Mouse (Mus musculus) ES-Bruce4 (cell line): ENCODE data around the gene Agtpbp1. TPM values are rescaled to one million over a fixed set of nuclear protein-coding genes. Genes with fewer than 3 reads are reported as not detected.

Experiments used
- H3K27ac ChIP-seq: 2 replicates; pipeline ENCODE4 v1.5.1; 2012; ENCODE audit warnings: low read length, inconsistent platforms; ENCODE audit not compliant: insufficient read depth
- H3K27me3 ChIP-seq: 2 replicates; pipeline ENCODE4 v1.6.1; 2012; ENCODE audit warnings: mild to moderate bottlenecking, low read length, inconsistent platforms; ENCODE audit not compliant: control insufficient read depth, poor library complexity, insufficient read depth, severe bottlenecking
- H3K36me3 ChIP-seq: 2 replicates; pipeline ENCODE4 v1.6.1; 2012; ENCODE audit warnings: inconsistent platforms, mild to moderate bottlenecking, low read length, moderate library complexity; ENCODE audit not compliant: control insufficient read depth, poor library complexity, insufficient read depth, severe bottlenecking
- H3K4me1 ChIP-seq: one replicate; pipeline ENCODE4 v1.8.1; 2011; ENCODE audit warnings: low read length; ENCODE audit not compliant: control insufficient read depth, insufficient read depth
- H3K4me3 ChIP-seq: 2 replicates; pipeline ENCODE4 v1.5.1; 2011; ENCODE audit warnings: low read depth, mild to moderate bottlenecking, low read length
- H3K9ac ChIP-seq: 2 replicates; pipeline ENCODE4 v1.6.1; 2012; ENCODE audit warnings: low read depth, mild to moderate bottlenecking, inconsistent platforms; ENCODE audit not compliant: poor library complexity, severe bottlenecking
- H3K9me3 ChIP-seq: replicated peaks from 2 replicates; pipeline ENCODE4 v1.6.1; 2012; ENCODE audit warnings: mild to moderate bottlenecking, low read length, inconsistent platforms; ENCODE audit not compliant: control insufficient read depth, poor library complexity, insufficient read depth, severe bottlenecking
- CTCF ChIP-seq: IDR thresholded peaks from one replicate; pipeline ENCODE4 v1.8.1; 2011; ENCODE audit warnings: low read depth, low read length
- EP300 ChIP-seq: IDR thresholded peaks from 2 replicates; pipeline ENCODE4 v1.6.1; 2011; ENCODE audit warnings: low read depth, low read length; ENCODE audit not compliant: insufficient read depth
- POLR2A ChIP-seq: IDR thresholded peaks from one replicate; pipeline ENCODE4 v1.8.1; 2011; ENCODE audit warnings: low read length; ENCODE audit not compliant: insufficient read depth
- polyA plus RNA-seq: library from polyadenylated mRNA; stranded (reverse); fragments of >200 nt; gene quantifications from 2 replicates; pipeline ENCODE4 v1.2.4, GENCODE M21; 2011; ENCODE audit warnings: low read depth; ENCODE audit not compliant: missing spikeins, insufficient read depth, insufficient read length

The Agtpbp1 gene
- polyA plus RNA-seq, 1 experiment = 27.9 TPM

GRCm38 (mm10) chr13:59473341-59473740 lies 111.7 kb downstream of the Agtpbp1 start:
- Histone ChIP-seq H3K4me1 (no peaks in the 10 kb centered on the region), H3K9ac (no peak overlapping the region), H3K9me3 (no peaks in the 10 kb centered on the region), H3K4me3 (no peak overlapping the region), H3K27me3 (no peaks in the 10 kb centered on the region), H3K27ac (no peak overlapping the region), H3K36me3 (no peaks in the 10 kb centered on the region; the same call in 1 of the 2 replicates)
- TF ChIP-seq POLR2A (no peak), EP300 (no peak), CTCF (no peak)

GRCm38 (mm10) chr13:59472222-59472621 lies 112.8 kb downstream of the Agtpbp1 start:
- no peak overlapping the region for H3K9ac ChIP-seq
- H3K27me3 ChIP-seq = no peaks in the 10 kb centered on the region
- H3K9me3 ChIP-seq = no peaks in the 10 kb centered on the region
- H3K4me3 ChIP-seq = no peak overlapping the region
- no peak for TF ChIP-seq POLR2A
- TF ChIP-seq CTCF = no peak
- no peak for TF ChIP-seq EP300
- peaks cover 1% of the 10 kb centered on the region for H3K4me1 ChIP-seq
- H3K36me3 ChIP-seq = no peaks in the 10 kb centered on the region; the same call in 1 of the 2 replicates
- no peak overlapping the region for H3K27ac ChIP-seq

- Histone ChIP-seq H3K9me3 (no peaks in the 10 kb centered on the region), H3K4me1 (peaks cover 1% of the 10 kb centered on the region), H3K4me3 (no peak overlapping the region), H3K36me3 (no peaks in the 10 kb centered on the region), H3K27me3 (no peaks in the 10 kb centered on the region), H3K9ac (no peak overlapping the region), H3K27ac (no peak overlapping the region)
- TF ChIP-seq CTCF = no peak
- TF ChIP-seq EP300 = no peak
- no peak for TF ChIP-seq POLR2A
These were observed 115.3 kb downstream of the Agtpbp1 start for GRCm38 (mm10) chr13:59469701-59470100.

DNA sequence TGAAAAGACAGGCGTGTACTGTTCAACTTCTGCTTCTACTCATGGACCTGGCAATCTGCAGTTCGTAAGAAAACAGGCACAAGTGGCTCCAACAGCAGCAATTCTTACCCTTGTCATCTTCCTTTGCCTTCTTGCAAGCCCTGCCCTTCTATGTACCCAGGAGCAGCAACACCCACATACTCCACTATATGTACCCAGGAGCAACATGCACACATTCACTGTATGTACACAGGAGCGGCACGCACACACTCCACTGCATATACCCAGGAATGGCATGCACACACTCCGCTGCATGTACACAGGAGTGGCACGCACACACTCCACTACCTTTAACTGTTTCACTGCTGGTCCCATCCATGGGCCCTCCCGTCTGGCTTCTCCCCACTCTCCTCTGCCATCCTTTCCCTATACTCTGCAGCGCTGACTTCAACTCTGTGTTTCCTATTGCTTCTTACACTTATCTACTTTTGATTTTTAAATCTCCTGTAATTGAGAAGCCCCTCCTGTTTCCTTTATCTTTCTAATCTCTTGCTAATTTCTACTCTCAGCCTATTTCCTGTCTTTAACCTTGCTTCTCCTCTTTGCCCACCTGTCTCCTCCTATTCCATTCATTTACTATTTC lies 116.7 kb downstream of the Agtpbp1 start:
- TF ChIP-seq CTCF (no peak), EP300 (0 out of 2 replicates have a peak, but pooled peaks have one; percentile 23)
- Histone ChIP-seq H3K9ac (no peak overlapping the region), H3K36me3 (no peaks in the 10 kb centered on the region), H3K9me3 (no peaks in the 10 kb centered on the region), H3K27me3 (no peaks in the 10 kb centered on the region), H3K4me1 (peaks cover 1% of the 10 kb centered on the region), H3K27ac (no peak overlapping the region), H3K4me3 (no peak overlapping the region)

- H3K27me3 ChIP-seq = no peaks in the 10 kb centered on the region
- TF ChIP-seq POLR2A = no peak
- TF ChIP-seq EP300 = no peak
- TF ChIP-seq CTCF = no peak
- no peak overlapping the region for H3K9ac ChIP-seq
- H3K27ac ChIP-seq = no peak overlapping the region
- peaks cover 1% of the 10 kb centered on the region for H3K4me1 ChIP-seq
- no peaks in the 10 kb centered on the region for H3K36me3 ChIP-seq
- no peak overlapping the region for H3K4me3 ChIP-seq
- no peaks in the 10 kb centered on the region for H3K9me3 ChIP-seq
These were observed 117.4 kb downstream of the Agtpbp1 start for GRCm38 (mm10) chr13:59467591-59467990.

DNA sequence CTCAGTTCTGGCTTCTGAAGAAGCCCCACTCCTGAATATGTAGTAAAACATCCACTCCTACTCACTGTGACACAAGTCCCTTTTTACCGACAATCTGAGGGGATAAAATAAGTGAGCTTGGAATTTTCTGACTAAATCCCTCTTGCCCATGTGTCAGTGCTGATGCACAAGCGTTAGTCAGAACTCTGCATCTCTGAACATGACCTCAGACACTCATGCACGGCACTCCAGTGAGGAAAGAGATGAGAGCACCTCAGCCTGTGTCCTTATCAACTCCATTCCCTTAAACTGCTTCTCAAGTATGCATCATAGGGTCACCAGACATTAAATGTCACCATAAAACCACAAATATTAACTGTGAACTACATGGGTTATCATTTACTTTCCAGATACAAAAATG lies 124.1 kb downstream of the Agtpbp1 start:
- H3K4me3 ChIP-seq = no peak overlapping the region
- no peak overlapping the region for H3K9ac ChIP-seq
- no peaks in the 10 kb centered on the region for H3K4me1 ChIP-seq
- H3K36me3 ChIP-seq = 0 out of 2 replicates have a peak, but pooled peaks cover 2% of the 10 kb centered on the region
- no peaks in the 10 kb centered on the region for H3K27me3 ChIP-seq
- TF ChIP-seq EP300 = no peak
- TF ChIP-seq POLR2A = no peak
- TF ChIP-seq CTCF = no peak
- no peak overlapping the region for H3K27ac ChIP-seq
- H3K9me3 ChIP-seq = no peaks in the 10 kb centered on the region
